Mouse (Mus musculus) cortical plate, adult 2 months (tissue): ENCODE measurements around the gene Cd82.

Experiments used
- CTCF ChIP-seq: fragments of 200-500 bp; IDR thresholded peaks from 2 replicates; pipeline ENCODE4 v1.5.1; 2011; ENCODE audit warnings: mild to moderate bottlenecking, control low read depth, low read length; ENCODE audit not compliant: insufficient read depth; ENCODE audit errors: extremely low read depth
- POLR2A ChIP-seq: fragments of 200-500 bp; IDR thresholded peaks from 2 replicates; pipeline ENCODE4 v1.6.1; 2011; ENCODE audit warnings: mild to moderate bottlenecking, low read length, control low read depth; ENCODE audit not compliant: insufficient read depth; ENCODE audit errors: extremely low read depth

DNA sequence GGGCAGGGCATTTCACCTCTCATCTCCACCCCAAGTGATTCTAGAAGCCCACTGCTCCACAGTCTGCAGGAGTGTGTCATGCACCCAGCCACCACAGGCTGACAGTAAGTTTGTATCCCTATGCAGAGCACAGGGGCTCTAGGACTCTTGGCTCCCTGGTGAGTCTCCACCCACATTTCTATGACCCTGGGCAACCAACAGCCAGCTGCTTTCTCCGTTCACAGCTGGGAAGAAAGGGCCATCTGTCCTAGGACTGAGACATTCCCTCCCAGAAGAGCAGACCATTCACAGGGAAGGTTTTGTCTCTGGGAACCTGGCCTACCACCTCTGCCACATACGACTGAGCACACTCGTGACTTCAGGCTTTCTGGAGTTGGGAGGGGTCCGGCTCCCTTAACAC is 37.1 kb downstream of the Cd82 start:
- TF ChIP-seq CTCF (no peak), POLR2A (no peak)
